Mouse (Mus musculus) liver, embryonic 13.5 days (tissue): ENCODE data around the gene Robo1. TPM values are rescaled to one million over a fixed set of nuclear protein-coding genes. Genes with fewer than 3 reads are reported as not detected.

Source experiments
- ATAC-seq: fragments of 200-750 bp; cut with Nextera tagmentation; 2 replicates; pipeline ENCODE4 v1.8.0; 2017; ENCODE audit warnings: low read depth, mild to moderate bottlenecking, moderate number of reproducible peaks, moderate library complexity
- DNase-seq: peaks from one replicate; pipeline ENCODE4 v3.0.0; 2022
- H3K27ac ChIP-seq: fragments of 300-500 bp; sonication (generic); 2 replicates; pipeline ENCODE4 v1.5.1; 2015; ENCODE audit warnings: moderate library complexity, mild to moderate bottlenecking, inconsistent platforms
- H3K27me3 ChIP-seq: fragments of 300-500 bp; sonication (generic); 2 replicates; pipeline ENCODE4 v1.6.1; 2015; ENCODE audit warnings: mild to moderate bottlenecking, inconsistent platforms
- H3K36me3 ChIP-seq: fragments of 300-500 bp; sonication (generic); 2 replicates; pipeline ENCODE4 v1.6.1; 2015; ENCODE audit warnings: mild to moderate bottlenecking, inconsistent platforms
- H3K4me1 ChIP-seq: fragments of 300-500 bp; sonication (generic); replicated peaks from 2 replicates; pipeline ENCODE4 v1.6.1; 2015; ENCODE audit warnings: inconsistent platforms
- H3K4me2 ChIP-seq: fragments of 300-500 bp; sonication (generic); 2 replicates; pipeline ENCODE4 v1.6.1; 2015; ENCODE audit warnings: inconsistent platforms, mild to moderate bottlenecking, moderate library complexity
- H3K4me3 ChIP-seq: fragments of 300-500 bp; sonication (generic); replicated peaks from 2 replicates; pipeline ENCODE4 v1.5.1; 2015; ENCODE audit warnings: mild to moderate bottlenecking, inconsistent platforms
- H3K9ac ChIP-seq: fragments of 300-500 bp; sonication (generic); 2 replicates; pipeline ENCODE4 v1.6.1; 2015; ENCODE audit warnings: mild to moderate bottlenecking, inconsistent platforms
- H3K9me3 ChIP-seq: fragments of 300-500 bp; sonication (generic); replicated peaks from 2 replicates; pipeline ENCODE4 v1.6.1; 2016; ENCODE audit warnings: inconsistent platforms
- WGBS: fragments of 180-500 bp; shearing (Covaris S2); methylation state at CpG from one replicate; pipeline ENCODE4 v1.1.7; 2015; ENCODE audit not compliant: insufficient replicate concordance; 5-methylcytosine and 5-hydroxymethylcytosine counted together
- polyA plus RNA-seq: library from polyadenylated mRNA; unstranded; fragments of >200 nt; fragmentation: Nextera tagmentation; extraction: Ambion mirVana; gene quantifications from 2 replicates; pipeline ENCODE4 v1.2.1, GENCODE M21; 2015

Gene Robo1
- polyA plus RNA-seq, 1 experiment from 2014 or later, result 3.9 TPM

- ATAC-seq, result no peak
- H3K9me3 ChIP-seq, result no peaks in the 10 kb centered on the region
- H3K4me3 ChIP-seq, result no peak overlapping the region
- H3K27ac ChIP-seq, result no peak overlapping the region
- no peaks in the 10 kb centered on the region for H3K27me3 ChIP-seq
- 65% methylated on average over 9 of the region's 9 CpGs for WGBS
- no peak overlapping the region for H3K4me2 ChIP-seq
- no peaks in the 10 kb centered on the region for H3K36me3 ChIP-seq
- no peak for DNase-seq
- H3K4me1 ChIP-seq, result no peaks in the 10 kb centered on the region
- no peak overlapping the region for H3K9ac ChIP-seq
Measured at GRCm38 (mm10) chr16:72778520-72778919, 470.4 kb downstream of the Robo1 start.

- H3K4me1 ChIP-seq, result no peaks in the 10 kb centered on the region
- 73% methylated on average over 6 of the region's 6 CpGs for WGBS
- H3K4me3 ChIP-seq, result no peak overlapping the region
- no peaks in the 10 kb centered on the region for H3K36me3 ChIP-seq
- ATAC-seq (no peak), DNase-seq (no peak)
- no peaks in the 10 kb centered on the region for H3K9me3 ChIP-seq
- H3K4me2 ChIP-seq, result no peak overlapping the region
- no peak overlapping the region for H3K27ac ChIP-seq
- no peaks in the 10 kb centered on the region for H3K27me3 ChIP-seq
- no peak overlapping the region for H3K9ac ChIP-seq
Measured at GRCm38 (mm10) chr16:72782171-72782570, 474.1 kb downstream of the Robo1 start.

- no peak overlapping the region for H3K4me2 ChIP-seq
- DNase-seq (no peak), ATAC-seq (no peak)
- no peak overlapping the region for H3K4me3 ChIP-seq
- H3K27ac ChIP-seq, result no peak overlapping the region
- H3K36me3 ChIP-seq, result no peaks in the 10 kb centered on the region
- H3K9ac ChIP-seq, result no peak overlapping the region
- WGBS, result 66% methylated on average over 6 of the region's 6 CpGs
- H3K4me1 ChIP-seq, result no peaks in the 10 kb centered on the region
- no peaks in the 10 kb centered on the region for H3K9me3 ChIP-seq
- no peaks in the 10 kb centered on the region for H3K27me3 ChIP-seq
Measured at GRCm38 (mm10) chr16:72786079-72786478, 478.0 kb downstream of the Robo1 start.

DNA sequence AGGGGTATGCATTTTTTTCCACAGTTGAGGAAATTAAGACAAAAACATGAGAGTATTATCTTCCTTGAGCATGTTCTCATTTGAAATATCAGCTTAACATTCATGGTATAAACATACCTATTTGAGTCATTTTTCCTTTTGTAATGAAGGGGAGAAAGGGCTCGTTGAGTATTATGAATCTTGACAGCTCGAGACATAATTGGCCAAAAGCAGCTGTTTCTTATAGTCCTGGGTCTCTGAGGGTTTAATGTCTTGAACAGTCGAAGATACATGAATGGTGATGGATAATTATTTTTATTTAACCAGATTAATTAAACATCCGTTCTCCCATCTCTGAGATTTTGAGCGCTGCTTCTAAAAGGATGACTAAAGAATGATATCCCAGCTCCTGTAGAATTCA is 478.5 kb downstream of the Robo1 start:
- no peaks in the 10 kb centered on the region for H3K27me3 ChIP-seq
- no peaks in the 10 kb centered on the region for H3K36me3 ChIP-seq
- H3K9me3 ChIP-seq, result no peaks in the 10 kb centered on the region
- ATAC-seq (no peak), DNase-seq (no peak)
- 65% methylated on average over 5 of the region's 5 CpGs for WGBS
- no peaks in the 10 kb centered on the region for H3K4me1 ChIP-seq
- no peak overlapping the region for H3K4me2 ChIP-seq
- no peak overlapping the region for H3K27ac ChIP-seq
- H3K9ac ChIP-seq, result no peak overlapping the region
- H3K4me3 ChIP-seq, result no peak overlapping the region

DNA sequence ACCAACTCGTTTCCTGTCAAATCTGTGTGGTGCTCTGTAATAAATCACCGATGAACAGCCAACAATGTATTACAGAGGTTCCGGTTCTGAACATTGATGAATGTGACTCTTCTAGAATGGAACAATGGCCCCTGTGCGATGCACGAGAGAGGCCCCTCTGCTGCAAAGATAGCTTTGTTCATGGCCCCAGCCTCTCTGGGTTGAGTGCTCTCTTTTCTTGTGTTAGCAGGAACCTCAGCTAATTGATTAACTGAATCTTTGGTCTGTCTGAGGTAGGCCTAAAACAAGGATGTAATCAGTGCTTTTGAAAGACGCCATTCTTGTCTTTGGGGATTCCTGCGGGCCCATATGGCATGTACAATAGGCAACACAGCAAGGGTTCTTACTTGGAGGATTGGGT is 479.9 kb downstream of the Robo1 start:
- H3K9me3 ChIP-seq, result no peaks in the 10 kb centered on the region
- H3K27ac ChIP-seq, result no peak overlapping the region

GRCm38 (mm10) chr16:72791181-72791705 is 483.1 kb downstream of the Robo1 start:
- H3K4me2 ChIP-seq, result no peak overlapping the region
- ATAC-seq (no peak), DNase-seq (no peak)
- H3K27me3 ChIP-seq, result no peaks in the 10 kb centered on the region
- H3K27ac ChIP-seq, result no peak overlapping the region
- no peak overlapping the region for H3K9ac ChIP-seq
- no peaks in the 10 kb centered on the region for H3K36me3 ChIP-seq
- H3K4me1 ChIP-seq, result no peaks in the 10 kb centered on the region
- no peaks in the 10 kb centered on the region for H3K9me3 ChIP-seq
- WGBS, result 73% methylated on average over 9 of the region's 9 CpGs
- H3K4me3 ChIP-seq, result no peak overlapping the region

More for the DNA sequence above, 479.9 kb downstream of the Robo1 start:
- H3K9ac ChIP-seq, result no peak overlapping the region
- no peak for DNase-seq
- no peak overlapping the region for H3K4me2 ChIP-seq
- 57% methylated on average over 7 of the region's 7 CpGs for WGBS
- H3K27me3 ChIP-seq, result no peaks in the 10 kb centered on the region
- no peaks in the 10 kb centered on the region for H3K36me3 ChIP-seq
- no peak for ATAC-seq
- no peak overlapping the region for H3K4me3 ChIP-seq
- no peaks in the 10 kb centered on the region for H3K4me1 ChIP-seq

- H3K27ac ChIP-seq, result no peak overlapping the region
- H3K9ac ChIP-seq, result no peak overlapping the region
- no peaks in the 10 kb centered on the region for H3K27me3 ChIP-seq
- H3K4me3 ChIP-seq, result no peak overlapping the region
- H3K9me3 ChIP-seq, result no peaks in the 10 kb centered on the region
- H3K4me2 ChIP-seq, result no peak overlapping the region
- no peaks in the 10 kb centered on the region for H3K36me3 ChIP-seq
- DNase-seq, result no peak
- H3K4me1 ChIP-seq, result no peaks in the 10 kb centered on the region; the same call in 1 of the 2 replicates
- WGBS, result 61% methylated on average over 6 of the region's 6 CpGs
- ATAC-seq, result no peak
Measured at GRCm38 (mm10) chr16:72794692-72795378, 486.7 kb downstream of the Robo1 start.

DNA sequence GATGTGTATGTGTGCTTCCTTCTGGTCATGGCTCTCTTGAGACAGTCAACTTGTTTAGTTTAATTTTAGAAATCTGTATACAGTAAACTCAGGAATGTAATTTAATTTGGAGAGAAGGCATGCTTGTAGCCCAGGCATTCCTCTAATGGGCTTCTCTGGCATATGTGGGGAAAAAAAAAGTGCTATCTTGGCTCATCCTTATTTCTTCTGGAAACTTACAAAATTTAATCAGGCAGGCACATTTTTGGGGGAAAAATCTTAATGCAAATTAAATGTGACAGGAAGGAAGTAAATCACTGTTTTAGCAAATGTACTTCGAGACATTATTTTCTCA is 487.2 kb downstream of the Robo1 start:
- no peak overlapping the region for H3K9ac ChIP-seq
- no peak overlapping the region for H3K4me3 ChIP-seq
- no peak overlapping the region for H3K27ac ChIP-seq
- no peaks in the 10 kb centered on the region for H3K9me3 ChIP-seq
- no peaks in the 10 kb centered on the region; the same call in 1 of the 2 replicates for H3K4me1 ChIP-seq
- ATAC-seq (no peak), DNase-seq (no peak)
- 45% methylated on average over 1 of the region's 1 CpGs for WGBS
- H3K36me3 ChIP-seq, result no peaks in the 10 kb centered on the region
- no peak overlapping the region for H3K4me2 ChIP-seq
- no peaks in the 10 kb centered on the region for H3K27me3 ChIP-seq

GRCm38 (mm10) chr16:72798405-72798949 is 490.4 kb downstream of the Robo1 start:
- ATAC-seq, result peak; percentile 34; the same call in 1 of the 2 replicates
- Histone ChIP-seq H3K4me3 (no peak overlapping the region), H3K27ac (no peak overlapping the region), H3K36me3 (no peaks in the 10 kb centered on the region), H3K4me2 (no peak overlapping the region), H3K27me3 (no peaks in the 10 kb centered on the region), H3K9ac (no peak overlapping the region), H3K4me1 (no peaks in the 10 kb centered on the region; the same call in 1 of the 2 replicates), H3K9me3 (no peaks in the 10 kb centered on the region)
- no peak for DNase-seq
- 66% methylated on average over 12 of the region's 12 CpGs for WGBS

DNA sequence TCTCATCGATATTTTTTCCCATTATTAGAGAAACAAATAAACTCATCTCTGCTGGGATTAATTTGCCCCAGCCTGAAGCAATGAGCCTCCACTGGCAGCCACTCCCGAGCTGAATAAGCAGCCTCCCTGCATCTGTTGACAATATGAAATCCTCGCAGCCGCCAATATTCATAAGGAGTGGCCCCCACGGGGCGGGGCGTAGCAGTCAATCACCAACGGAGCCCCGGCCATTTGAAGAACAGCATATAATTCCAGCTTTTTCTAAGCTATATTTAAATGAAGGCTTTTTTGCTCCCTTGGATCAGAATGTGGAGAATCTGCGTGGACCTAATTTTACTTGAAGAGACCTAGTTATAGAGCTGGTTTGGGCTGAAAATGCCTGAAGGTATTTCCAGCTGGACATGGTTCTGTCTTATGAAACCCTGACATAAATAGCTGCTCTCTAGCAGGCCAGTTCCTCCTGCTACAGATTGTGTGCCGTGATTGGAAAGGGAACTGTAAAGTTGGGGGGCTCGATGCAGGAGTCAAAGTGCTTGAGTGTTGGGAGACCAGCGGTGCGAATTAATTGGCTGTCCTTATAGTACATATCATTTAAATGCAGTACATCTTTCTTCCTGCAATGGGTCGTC is 492.1 kb downstream of the Robo1 start:
- WGBS, result 72% methylated on average over 15 of the region's 15 CpGs
- no peak for DNase-seq
- no peaks in the 10 kb centered on the region; the same call in 1 of the 2 replicates for H3K4me1 ChIP-seq
- ATAC-seq, result no peak
- H3K4me2 ChIP-seq, result no peak overlapping the region
- H3K4me3 ChIP-seq, result no peak overlapping the region
- H3K27me3 ChIP-seq, result no peaks in the 10 kb centered on the region
- H3K36me3 ChIP-seq, result no peaks in the 10 kb centered on the region
- H3K27ac ChIP-seq, result no peak overlapping the region
- H3K9ac ChIP-seq, result no peak overlapping the region
- H3K9me3 ChIP-seq, result no peaks in the 10 kb centered on the region

- no peaks in the 10 kb centered on the region for H3K36me3 ChIP-seq
- no peak overlapping the region for H3K9ac ChIP-seq
- H3K4me2 ChIP-seq, result no peak overlapping the region
- no peak for DNase-seq
- no peaks in the 10 kb centered on the region for H3K27me3 ChIP-seq
- 65% methylated on average over 6 of the region's 6 CpGs for WGBS
- ATAC-seq, result no peak
- no peaks in the 10 kb centered on the region for H3K9me3 ChIP-seq
- no peak overlapping the region for H3K27ac ChIP-seq
- H3K4me3 ChIP-seq, result no peak overlapping the region
- H3K4me1 ChIP-seq, result no peaks in the 10 kb centered on the region; the same call in 1 of the 2 replicates
Measured at GRCm38 (mm10) chr16:72800788-72801187, 492.7 kb downstream of the Robo1 start.
